ENCODE assay signal across 19 mouse cellular contexts in the genomic region with DNA sequence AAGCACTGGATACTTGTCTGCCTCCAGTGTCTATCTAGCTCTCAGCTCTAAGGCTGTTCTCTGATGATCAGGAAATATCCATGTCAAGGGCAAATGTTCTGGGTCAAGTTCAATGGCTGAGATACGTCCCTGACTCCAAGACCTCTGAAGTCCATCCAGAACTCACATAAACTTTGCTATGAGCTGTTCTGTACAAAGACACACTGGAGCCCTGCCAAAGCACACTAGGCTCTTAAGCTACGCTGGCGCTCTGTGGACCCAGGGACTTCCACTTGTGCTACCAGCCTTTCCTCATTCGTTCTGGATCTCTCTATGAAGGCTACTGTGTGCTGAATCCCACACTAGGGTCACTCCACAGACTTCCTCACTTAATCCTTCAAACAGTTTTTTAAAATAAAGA. TPM values are rescaled to one million over a fixed set of nuclear protein-coding genes. Genes with fewer than 3 reads are reported as not detected.
DNase-seq lines count a peak whose midpoint lies in the region; ATAC-seq and TF ChIP-seq lines count a peak whose summit lies in the region.
"Had no signal": no experiment of that assay in that cellular context is flagged by ENCODE, and none has a peak within 500 bp of the region (broad histone marks: within the 10 kb centered on the region; RNA-seq: fewer than 3 reads in every experiment).

No protein-coding gene starts in this region.

- peak; percentile 16 to 32 for DNase-seq in heart, postnatal 10 days
- DNase-seq in heart, adult 9 months (ENCODE audit: low spot score in 2 of 2), result no peak
- DNase-seq in lung, adult 2 months, result peak; percentile 48
- DNase-seq in testis, postnatal 10 days (ENCODE audit: low spot score), result peak; percentile 63
- no peak for DNase-seq in ovary, postnatal 10 days (ENCODE audit: low spot score)
- DNase-seq: B cell, adult 2 months; left cerebral cortex, postnatal 4 days; thymus, postnatal 25 days had no signal

- no peaks in the 10 kb centered on the region for H3K9me3 ChIP-seq in liver, embryonic 15.5 days (replicated peaks)
- no peaks in the 10 kb centered on the region for H3K9me3 ChIP-seq in liver, embryonic 12.5 days (replicated peaks)
- H3K9me3 ChIP-seq: G1E; megakaryocyte, embryonic 14.5 days had no signal

- H3K4me1 ChIP-seq in liver, embryonic 15.5 days (replicated peaks), result peaks cover 31% of the 10 kb centered on the region
- H3K4me1 ChIP-seq in liver, embryonic 12.5 days, result peaks cover 25% of the 10 kb centered on the region
- H3K4me1 ChIP-seq in lung, adult 2 months (ENCODE audit: control insufficient read depth, insufficient read depth, low read length), result peaks cover 4% of the 10 kb centered on the region

- peak overlapping the region; percentile 49 for H3K27ac ChIP-seq in liver, embryonic 15.5 days (replicated peaks)
- H3K27ac ChIP-seq in liver, embryonic 12.5 days, result no peak overlapping the region

- H3K36me3 ChIP-seq in liver, embryonic 15.5 days (replicated peaks), result no peaks in the 10 kb centered on the region
- no peaks in the 10 kb centered on the region for H3K36me3 ChIP-seq in liver, embryonic 12.5 days
- H3K36me3 ChIP-seq: G1E had no signal

- WGBS in liver, embryonic 15.5 days (ENCODE audit: insufficient replicate concordance), result 69% methylated on average over 4 of the region's 4 CpGs
- WGBS in liver, embryonic 12.5 days (ENCODE audit: insufficient replicate concordance), result 63% methylated on average over 4 of the region's 4 CpGs
- WGBS in lung, adult 2 months, result 29% methylated on average over 4 of the region's 4 CpGs

- no peak for TF ChIP-seq POLR2A in lung, adult 2 months (IDR thresholded peaks at IDR 0.05; ENCODE audit: borderline replicate concordance, extremely low read depth, low read depth, low read length)

- no peak overlapping the region for H3K4me3 ChIP-seq in liver, embryonic 15.5 days (replicated peaks)
- no peak overlapping the region for H3K4me3 ChIP-seq in liver, embryonic 12.5 days
- no peak overlapping the region for H3K4me3 ChIP-seq in lung, adult 2 months (replicated peaks; ENCODE audit: extremely low read depth, low read depth, low read length)
- H3K4me3 ChIP-seq: megakaryocyte, embryonic 14.5 days had no signal

- ATAC-seq in liver, embryonic 15.5 days (ENCODE audit: insufficient read depth), result peak; percentile 28
- no peak for ATAC-seq in liver, embryonic 12.5 days
- no peak for ATAC-seq in monocyte, adult 5-6 weeks (replicated peaks; ENCODE audit: insufficient number of reproducible peaks, low FRiP score, low TSS enrichment, poor library complexity, severe bottlenecking)
- ATAC-seq: activated CD4-positive, CD25-positive, alpha-beta regulatory T cell, adult 4 months; forebrain, embryonic 16.5 days; inflammation-experienced regulatory T-cells, adult 6 months had no signal

- H3K9ac ChIP-seq in liver, embryonic 15.5 days, result no peak overlapping the region
- H3K9ac ChIP-seq in liver, embryonic 12.5 days, result no peak overlapping the region

- TF ChIP-seq CTCF in lung, adult 2 months (IDR thresholded peaks at IDR 0.05; ENCODE audit: insufficient read depth, low read length), result no peak

- no peak overlapping the region for H3K4me2 ChIP-seq in liver, embryonic 15.5 days
- no peak overlapping the region for H3K4me2 ChIP-seq in liver, embryonic 12.5 days

- 0 out of 2 replicates have a peak, but pooled peaks cover 8% of the 10 kb centered on the region for H3K27me3 ChIP-seq in liver, embryonic 15.5 days
- H3K27me3 ChIP-seq in liver, embryonic 12.5 days (replicated peaks), result no peaks in the 10 kb centered on the region; the same call in 1 of the 2 replicates

- intact Hi-C loops in heart, postnatal 10 days (cut with DNase I), result no loop called here

RNA-seq across cellular contexts. Expression of a gene that starts 4.2 kb away (rescaled TPM):
- under 1 TPM in 1 of 2 experiments, not detected in 1; 0.32 TPM for total RNA-seq in heart, postnatal 10 days (2021)
- polyA plus RNA-seq in liver, embryonic 15.5 days (2015; fragmentation: Nextera tagmentation; extraction: Ambion mirVana), result 6.6 and 8.9 TPM in 2 replicates
- 0.66 and 0.98 TPM in 2 replicates for polyA plus RNA-seq in liver, embryonic 12.5 days (2016; fragmentation: Nextera tagmentation; extraction: Ambion mirVana)
- 28.5 and 44.0 TPM in 2 replicates for polyA plus RNA-seq in lung, adult 2 months (2012; rRNA removed)
- not detected in 3 replicates for total RNA-seq in monocyte, adult 5-6 weeks (2017)
- total RNA-seq: left cerebral cortex, postnatal 4 days; neutrophil, adult 5-6 weeks had no signal
- polyA plus RNA-seq: activated CD4-positive, CD25-positive, alpha-beta regulatory T cell, adult 4 months; cortical plate, adult 2 months; G1E; heart, embryonic 16.5 days; inflammation-experienced regulatory T-cells, adult 6 months had no signal

Comparison
In these comparisons a context has a peak if more than half of its experiments do, and no peak if none do; other contexts are left out.
1. DNase-seq: peak in heart, postnatal 10 days (2 of 2), lung, adult 2 months (single experiment) and testis, postnatal 10 days (single experiment); none in heart, adult 9 months (0 of 2) and ovary, postnatal 10 days (single experiment).